Mouse (Mus musculus) brain, embryonic 14.5 days (tissue): ENCODE results near the gene Tuba1b. TPM values are rescaled to one million over a fixed set of nuclear protein-coding genes. Genes with fewer than 3 reads are reported as not detected.
"Not testable (repeated sequence)": the region's sequence is repeated elsewhere in the genome, so short reads cannot be mapped to it uniquely, and the experiment has no call there.

Source experiments
- DNase-seq: peaks from one replicate; pipeline ENCODE4 v3.0.0-alpha.2; 2011; ENCODE audit warnings: low read depth
- CTCF ChIP-seq: fragments of 200-500 bp; IDR thresholded peaks from 2 replicates; pipeline ENCODE4 v1.5.1; 2012; ENCODE audit warnings: inconsistent platforms, mild to moderate bottlenecking, moderate library complexity, borderline replicate concordance; ENCODE audit not compliant: insufficient read depth, insufficient read length; ENCODE audit errors: extremely low read depth
- POLR2A ChIP-seq: fragments of 200-500 bp; IDR thresholded peaks from 2 replicates; pipeline ENCODE4 v1.6.1; 2012; ENCODE audit warnings: mild to moderate bottlenecking, inconsistent platforms, borderline replicate concordance; ENCODE audit not compliant: poor library complexity, insufficient read depth, insufficient read length, severe bottlenecking; ENCODE audit errors: extremely low read depth
- polyA plus RNA-seq: library from polyadenylated mRNA; depleted of rRNA; stranded (reverse); fragments of >200 nt; gene quantifications from 2 replicates; pipeline ENCODE4 v1.2.3, GENCODE M21; 2012

The Tuba1b gene
- polyA plus RNA-seq, 1 experiment: 2,160 TPM

- no peak for DNase-seq
- TF ChIP-seq POLR2A: no peak
- no peak for TF ChIP-seq CTCF
Measured at GRCm38 (mm10) chr15:98930998-98931397, 3.4 kb downstream of the Tuba1b start.

- no peak for DNase-seq
- no peak for TF ChIP-seq CTCF
- no peak for TF ChIP-seq POLR2A
Measured at GRCm38 (mm10) chr15:98930017-98930734, 4.2 kb downstream of the Tuba1b start.

- TF ChIP-seq CTCF (peak; percentile 79), POLR2A (no peak)
- DNase-seq: peak; percentile 88
Measured at GRCm38 (mm10) chr15:98928598-98929240, 5.6 kb downstream of the Tuba1b start.

GRCm38 (mm10) chr15:98927566-98927965, 6.8 kb downstream of the Tuba1b start:
- TF ChIP-seq POLR2A (no peak), CTCF (no peak)

GRCm38 (mm10) chr15:98924682-98925081, 9.7 kb downstream of the Tuba1b start:
- no peak for DNase-seq
- no peak for TF ChIP-seq CTCF
- no peak for TF ChIP-seq POLR2A

More at GRCm38 (mm10) chr15:98927566-98927965, 6.8 kb downstream of the Tuba1b start:
- no peak for DNase-seq

- DNase-seq: no peak
- TF ChIP-seq CTCF (no peak), POLR2A (no peak)
Measured at GRCm38 (mm10) chr15:98923031-98923537, 11.3 kb downstream of the Tuba1b start.

GRCm38 (mm10) chr15:98922581-98922980, 11.8 kb downstream of the Tuba1b start:
- DNase-seq: no peak
- TF ChIP-seq CTCF (no peak), POLR2A (no peak)

GRCm38 (mm10) chr15:98921510-98921909, 12.9 kb downstream of the Tuba1b start:
- TF ChIP-seq CTCF (no peak), POLR2A (no peak)
- no peak for DNase-seq

- DNase-seq: not testable (repeated sequence)
Measured at GRCm38 (mm10) chr15:98918499-98918895, 15.9 kb downstream of the Tuba1b start.

GRCm38 (mm10) chr15:98917538-98918498, 16.5 kb downstream of the Tuba1b start, which contains the start of gene Lmbr1l:
Gene Lmbr1l (minus strand): TSS chr15:98918231.
- TF ChIP-seq CTCF (no peak), POLR2A (peak; percentile 49; the same call in 1 of the 2 replicates)
- DNase-seq: peak; percentile 100

- peak; percentile 52 for DNase-seq
- TF ChIP-seq CTCF (no peak), POLR2A (no peak)
Measured at GRCm38 (mm10) chr15:98917091-98917490, 17.3 kb downstream of the Tuba1b start.
